Mouse (Mus musculus) heart, postnatal 0 days (tissue): ENCODE results near the gene Atp9a.
A peak's percentile ranks its signal among the peaks of the same experiment; 100 is the strongest.

Experiments used
- CTCF ChIP-seq: IDR thresholded peaks from 2 replicates; pipeline ENCODE4 v1.5.1; 2016; ENCODE audit warnings: antibody characterized with exemption, control low read depth, low read depth
- EP300 ChIP-seq: IDR thresholded peaks from 2 replicates; pipeline ENCODE4 v1.6.1; 2016; ENCODE audit warnings: antibody characterized with exemption, low read depth

DNA sequence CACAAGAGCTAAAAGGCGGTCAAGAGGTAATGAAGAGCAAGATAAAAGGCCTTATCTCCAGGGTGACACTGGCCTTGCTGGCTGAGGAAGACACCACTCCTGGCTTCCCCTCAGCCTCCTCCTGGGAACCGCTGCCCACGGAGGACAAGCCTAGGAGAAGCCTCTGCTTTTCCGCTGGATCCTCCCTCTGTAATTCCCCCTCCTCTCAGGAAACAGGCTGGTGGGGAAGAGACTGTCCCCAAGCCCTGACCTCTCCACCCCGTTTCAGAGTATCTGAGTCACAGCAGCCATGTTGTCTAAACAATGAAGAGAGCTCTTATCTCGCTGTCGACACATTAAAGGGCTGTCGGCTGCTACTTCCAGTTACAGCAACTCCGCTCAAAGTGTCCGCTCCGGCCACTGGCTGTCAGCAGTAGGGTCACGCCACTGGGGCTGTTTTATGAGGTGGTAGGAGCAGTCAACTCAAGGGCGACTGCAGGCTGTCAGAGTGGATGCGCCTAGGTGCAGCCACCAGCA, 108.8 kb downstream of the Atp9a start:
- TF ChIP-seq CTCF, result no peak
- peak; percentile 70; the same call in 1 of the 2 replicates for TF ChIP-seq EP300
